ENCODE assay signal across 13 mouse cellular contexts in genomic region chr8:11592296-11592695, GRCm38 (mm10). TPM values are rescaled to one million over a fixed set of nuclear protein-coding genes. Genes with fewer than 3 reads are reported as not detected.
DNase-seq lines count a peak whose midpoint lies in the region; ATAC-seq and TF ChIP-seq lines count a peak whose summit lies in the region.
"Had no signal": no experiment of that assay in that cellular context is flagged by ENCODE, and none has a peak within 500 bp of the region (broad histone marks: within the 10 kb centered on the region; RNA-seq: fewer than 3 reads in every experiment).

No protein-coding gene starts in this region.

- ATAC-seq in liver, embryonic 13.5 days (ENCODE audit: low read depth), result peak; percentile 66; the same call in 1 of the 2 replicates

- peaks cover 21% of the 10 kb centered on the region for H3K4me1 ChIP-seq in heart, embryonic 10.5 days
- no peaks in the 10 kb centered on the region for H3K4me1 ChIP-seq in heart, adult 2 months (ENCODE audit: control insufficient read depth, insufficient read depth, low read length)
- peaks cover 11% of the 10 kb centered on the region for H3K4me1 ChIP-seq in liver, embryonic 13.5 days (replicated peaks)

- H3K79me2 ChIP-seq in heart, adult 2 months (replicated peaks; ENCODE audit: control insufficient read depth, insufficient read depth, low read length), result no peaks in the 10 kb centered on the region

- H3K4me2 ChIP-seq in liver, embryonic 13.5 days, result peak overlapping the region; percentile 28
- H3K4me2 ChIP-seq: limb, embryonic 12.5 days; midbrain, embryonic 11.5 days; stomach, embryonic 15.5 days had no signal

- no peak for TF ChIP-seq CTCF in heart, adult 2 months (IDR thresholded peaks at IDR 0.05)
- TF ChIP-seq CTCF in layer of hippocampus, adult 2 months (conservative IDR thresholded peaks at IDR 0.05), result no peak

- H3K36me3 ChIP-seq in heart, embryonic 10.5 days, result no peaks in the 10 kb centered on the region
- no peaks in the 10 kb centered on the region for H3K36me3 ChIP-seq in heart, adult 2 months (ENCODE audit: control insufficient read depth, insufficient read depth, low read length)
- H3K36me3 ChIP-seq in liver, embryonic 13.5 days, result no peaks in the 10 kb centered on the region
- H3K36me3 ChIP-seq: limb, embryonic 12.5 days; stomach, embryonic 15.5 days had no signal

- no peak for TF ChIP-seq EP300 in heart, adult 2 months (IDR thresholded peaks at IDR 0.05; ENCODE audit: insufficient read depth, low read depth, low read length)

- H3K9ac ChIP-seq in heart, adult 2 months (ENCODE audit: low read depth, low read length), result no peak overlapping the region
- H3K9ac ChIP-seq in liver, embryonic 13.5 days, result no peak overlapping the region
- H3K9ac ChIP-seq: limb, embryonic 12.5 days; stomach, embryonic 15.5 days had no signal

- 35% methylated on average over 13 of the region's 13 CpGs for WGBS in heart, embryonic 10.5 days
- 29% methylated on average over 13 of the region's 13 CpGs for WGBS in heart, adult 2 months
- whole genome bisulfite sequencing in liver, embryonic 13.5 days (ENCODE audit: insufficient replicate concordance), result 11% methylated on average over 13 of the region's 13 CpGs

- TF ChIP-seq POLR2A in heart, adult 2 months (IDR thresholded peaks at IDR 0.05; ENCODE audit: insufficient read depth, low read depth, low read length), result no peak

- DNase-seq in heart, embryonic 10.5 days (ENCODE audit: low spot score), result no peak
- DNase-seq in heart, adult 2 months, result no peak
- DNase-seq in A20 (ENCODE audit: low read depth, low spot score), result peak; percentile 48
- peak; percentile 36 for DNase-seq in c-Kit-positive CD71-negative TER-119-negative erythroid progenitor cells, embryonic 14.5 days (ENCODE audit: low read depth)
- peak; percentile 28 for DNase-seq in liver, embryonic 13.5 days
- no peak for DNase-seq in layer of hippocampus, adult 2 months (ENCODE audit: low spot score in 2 of 2)
- DNase-seq in left cerebral cortex, postnatal 14 days (ENCODE audit: low spot score in 2 of 2), result no peak
- no peak for DNase-seq in cerebellum, postnatal 36 days
- DNase-seq: heart, adult 11 months; kidney, postnatal 25 days had no signal

- H3K27ac ChIP-seq in heart, embryonic 10.5 days, result 0 out of 2 replicates have a peak overlapping the region, but pooled peaks have one; percentile 29
- H3K27ac ChIP-seq in heart, adult 2 months, result no peak overlapping the region
- no peak overlapping the region for H3K27ac ChIP-seq in liver, embryonic 13.5 days
- no peak overlapping the region for H3K27ac ChIP-seq in layer of hippocampus, adult 2 months
- H3K27ac ChIP-seq: limb, embryonic 12.5 days; stomach, embryonic 15.5 days had no signal

- H3K4me3 ChIP-seq in heart, embryonic 10.5 days, result peak overlapping the region; percentile 3; the same call in 1 of the 2 replicates
- no peak overlapping the region for H3K4me3 ChIP-seq in heart, adult 2 months
- H3K4me3 ChIP-seq in liver, embryonic 13.5 days (replicated peaks), result no peak overlapping the region
- H3K4me3 ChIP-seq in layer of hippocampus, adult 2 months, result no peak overlapping the region
- H3K4me3 ChIP-seq: limb, embryonic 12.5 days; stomach, embryonic 15.5 days had no signal

- intact Hi-C loops in heart, adult 2 months (cut with DNase I), result no loop called here
- intact Hi-C loops in left cerebral cortex, postnatal 14 days (cut with DNase I), result no loop called here

- no peaks in the 10 kb centered on the region for H3K27me3 ChIP-seq in heart, embryonic 10.5 days (ENCODE audit: insufficient read depth, poor library complexity, severe bottlenecking)
- H3K27me3 ChIP-seq in heart, adult 2 months (ENCODE audit: control insufficient read depth, insufficient read depth, low read length), result no peaks in the 10 kb centered on the region
- H3K27me3 ChIP-seq in liver, embryonic 13.5 days, result no peaks in the 10 kb centered on the region
- H3K27me3 ChIP-seq: limb, embryonic 12.5 days; stomach, embryonic 15.5 days had no signal

- peaks cover 2% of the 10 kb centered on the region; the same call in 1 of the 2 replicates for H3K9me3 ChIP-seq in heart, embryonic 10.5 days
- no peaks in the 10 kb centered on the region for H3K9me3 ChIP-seq in liver, embryonic 13.5 days (replicated peaks)
- H3K9me3 ChIP-seq: limb, embryonic 12.5 days; stomach, embryonic 15.5 days had no signal

RNA-seq across cellular contexts. Expression of gene Ing1, which starts 36.9 kb away (rescaled TPM):
- 21.8 and 27.7 TPM in 2 replicates for polyA plus RNA-seq in heart, embryonic 10.5 days (2016; fragmentation: Nextera tagmentation; extraction: Ambion mirVana)
- total RNA-seq in heart, adult 2 months (2021), result 10 to 100 TPM; 19.9 to 26.9 TPM
- polyA plus RNA-seq in heart, adult 2 months (2012; rRNA removed), result 9.6 and 13.1 TPM in 2 replicates
- polyA plus RNA-seq in liver, embryonic 13.5 days (2015; fragmentation: Nextera tagmentation; extraction: Ambion mirVana), result 16.3 and 16.5 TPM in 2 replicates
- 10 to 100 TPM; 37.1 TPM for total RNA-seq in layer of hippocampus, adult 2 months (2021)
- 10 to 100 TPM; 39.0 to 43.4 TPM for total RNA-seq in left cerebral cortex, postnatal 14 days (2021)

RNA-seq across cellular contexts. Expression of gene Cars2, which starts 41.7 kb away (rescaled TPM):
- 24.5 and 27.9 TPM in 2 replicates for polyA plus RNA-seq in heart, embryonic 10.5 days (2016; fragmentation: Nextera tagmentation; extraction: Ambion mirVana)
- total RNA-seq in heart, adult 2 months (2021), result 10 to 100 TPM; 46.5 to 47.7 TPM
- polyA plus RNA-seq in heart, adult 2 months (2012; rRNA removed), result 49.8 and 66.0 TPM in 2 replicates
- polyA plus RNA-seq in liver, embryonic 13.5 days (2015; fragmentation: Nextera tagmentation; extraction: Ambion mirVana), result 17.9 and 19.4 TPM in 2 replicates
- total RNA-seq in layer of hippocampus, adult 2 months (2021), result 10 to 100 TPM; 22.7 to 26.5 TPM
- 10 to 100 TPM; 18.2 to 26.1 TPM for total RNA-seq in left cerebral cortex, postnatal 14 days (2021)

RNA-seq across cellular contexts. Expression of gene Ankrd10, which starts 43.3 kb away (rescaled TPM):
- polyA plus RNA-seq in heart, embryonic 10.5 days (2016; fragmentation: Nextera tagmentation; extraction: Ambion mirVana), result 69.4 and 91.2 TPM in 2 replicates
- total RNA-seq in heart, adult 2 months (2021), result 10 to 100 TPM; 19.3 to 21.5 TPM
- polyA plus RNA-seq in heart, adult 2 months (2012; rRNA removed), result 39.9 and 57.5 TPM in 2 replicates
- 30.7 and 37.0 TPM in 2 replicates for polyA plus RNA-seq in liver, embryonic 13.5 days (2015; fragmentation: Nextera tagmentation; extraction: Ambion mirVana)
- total RNA-seq in layer of hippocampus, adult 2 months (2021), result 10 to 100 TPM; 55.4 to 71.2 TPM
- 10 to 100 TPM; 50.7 to 61.4 TPM for total RNA-seq in left cerebral cortex, postnatal 14 days (2021)

Comparison
In these comparisons a context has a peak if more than half of its experiments do, and no peak if none do; other contexts are left out.
1. DNase-seq: peak in A20 (single experiment), c-Kit-positive CD71-negative TER-119-negative erythroid progenitor cells, embryonic 14.5 days (single experiment) and liver, embryonic 13.5 days (single experiment); none in heart, embryonic 10.5 days (single experiment), heart, adult 2 months (0 of 2), layer of hippocampus, adult 2 months (0 of 2), left cerebral cortex, postnatal 14 days (0 of 2) and cerebellum, postnatal 36 days (0 of 2).